Mouse (Mus musculus): ENCODE results near the gene Trpc4ap.

Gene Trpc4ap

DNA sequence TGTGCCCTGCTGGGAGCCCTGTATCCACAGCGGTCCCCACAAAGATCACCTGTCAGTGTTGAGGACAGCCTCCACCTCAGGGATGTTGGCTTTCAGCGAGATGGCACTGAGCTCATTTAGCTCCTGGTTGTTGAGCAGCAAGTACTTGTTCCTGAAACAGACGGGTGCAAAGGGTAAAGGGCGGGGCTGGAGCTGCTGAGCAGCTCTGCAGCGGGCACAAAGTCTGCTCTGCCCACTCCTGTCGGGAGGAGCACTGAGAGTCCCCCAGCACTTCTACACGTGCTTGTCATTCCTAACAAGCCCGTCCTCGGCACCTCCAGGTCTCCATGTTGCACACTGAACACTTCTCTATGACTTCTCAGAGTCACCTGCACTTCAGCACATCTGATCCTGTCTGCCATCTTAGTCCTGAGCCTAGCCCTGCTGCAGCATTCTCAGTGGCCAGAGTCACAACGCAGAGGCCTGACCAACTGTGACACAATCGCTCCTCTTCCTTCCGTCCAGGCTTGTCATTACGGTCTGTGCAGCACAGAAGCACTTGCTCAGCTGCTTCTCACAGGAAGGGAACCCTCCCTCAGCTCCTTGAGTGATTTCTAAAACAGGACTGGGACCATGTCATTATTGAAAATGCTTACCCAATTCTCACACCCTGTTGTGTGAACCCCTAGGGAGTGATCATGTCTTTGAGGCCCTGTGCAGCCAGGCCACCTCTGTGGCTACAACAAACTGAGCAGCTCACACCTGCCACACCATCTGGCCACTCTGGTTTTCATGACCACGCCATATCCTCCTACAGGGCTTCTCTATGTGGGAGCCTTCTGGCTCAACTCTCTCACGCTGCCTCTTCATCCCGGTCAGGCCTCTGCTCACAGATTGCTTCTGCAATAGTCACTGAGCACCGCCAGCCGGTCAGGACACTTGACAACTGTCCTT, 50.4 kb downstream of the Trpc4ap start:
- DNase-seq (ENCODE audit: low read depth, low spot score): peak; percentile 87

DNA sequence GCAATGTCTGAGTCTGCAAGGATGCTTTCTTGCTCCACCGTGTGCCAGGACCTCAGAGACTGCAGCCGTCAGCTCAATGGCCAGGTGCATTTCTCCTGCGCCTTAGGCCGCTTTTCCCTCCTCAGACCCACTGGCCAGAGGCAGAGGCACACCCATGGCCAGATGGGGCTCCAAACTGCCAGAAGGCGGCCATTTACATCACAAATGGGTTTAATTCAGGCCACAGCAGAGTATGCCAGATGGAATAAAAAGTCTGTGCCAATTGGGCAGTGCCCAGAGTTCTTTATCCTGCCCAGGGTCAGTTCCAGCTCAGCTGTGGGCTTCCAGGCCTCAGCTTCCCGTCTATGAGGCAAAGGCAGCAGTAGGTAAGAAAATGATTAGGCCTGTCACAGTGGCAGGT, 51.5 kb downstream of the Trpc4ap start:
- DNase-seq (ENCODE audit: low read depth, low spot score): peak; percentile 94

DNA sequence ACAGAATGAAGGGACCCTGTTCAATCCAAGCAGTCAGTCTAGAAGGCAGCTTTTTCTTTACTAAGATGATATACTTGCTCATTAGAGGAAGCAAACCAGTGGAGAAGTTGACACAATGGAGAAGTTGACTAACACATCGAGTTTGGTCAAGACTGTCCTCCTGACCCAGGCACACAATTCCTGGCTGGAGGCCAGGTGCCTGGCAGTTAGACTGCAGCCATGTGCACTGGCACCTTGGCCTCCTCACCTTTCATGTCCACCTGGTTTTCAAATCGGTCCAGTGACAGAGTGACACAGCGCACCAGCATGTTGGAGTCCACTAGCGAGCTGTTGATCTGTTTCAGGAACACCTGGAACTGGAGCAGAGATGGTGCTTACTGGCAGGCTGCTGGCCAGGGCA, 54.8 kb downstream of the Trpc4ap start:
- no peak for DNase-seq (ENCODE audit: low read depth, low spot score)

DNA sequence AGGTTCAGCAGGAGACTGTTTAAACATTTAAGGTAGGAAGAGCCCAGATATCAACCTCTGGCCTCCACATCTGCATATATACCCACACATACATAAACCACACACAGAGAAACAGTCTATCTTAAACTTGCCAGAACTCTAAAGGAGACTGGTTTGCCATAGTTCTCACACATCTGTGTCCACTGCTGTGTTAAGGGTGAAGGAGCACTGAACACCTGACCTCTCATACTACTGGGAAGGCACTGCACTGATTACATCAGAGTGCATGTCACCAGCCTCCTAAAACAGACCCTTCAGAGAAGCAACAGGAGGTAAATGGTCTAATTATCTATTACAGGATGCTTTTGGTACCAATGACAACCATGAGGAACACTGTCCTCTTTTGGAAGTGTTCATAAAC, 55.3 kb downstream of the Trpc4ap start:
- DNase-seq (ENCODE audit: low read depth, low spot score): no peak

DNA sequence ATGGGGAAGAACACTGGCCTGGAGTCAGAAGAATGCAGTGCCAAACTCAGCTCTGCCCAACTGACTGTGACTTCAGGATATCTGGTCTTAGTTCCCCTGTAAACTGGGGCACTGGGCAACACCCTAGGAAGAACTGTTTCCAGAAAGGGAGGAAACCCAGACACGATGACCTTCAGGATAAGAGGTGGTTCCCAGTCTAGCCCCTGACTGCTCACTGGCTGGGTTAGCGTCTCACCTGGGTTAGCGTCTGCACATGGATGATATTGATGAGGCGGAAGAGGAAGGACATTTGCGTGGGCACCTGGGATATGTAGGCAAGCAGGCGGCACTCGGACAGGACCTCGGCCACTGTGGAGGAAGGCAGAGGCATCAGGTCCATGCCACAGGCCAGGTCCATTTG, 56.2 kb downstream of the Trpc4ap start:
- no peak for DNase-seq (ENCODE audit: low read depth, low spot score)

DNA sequence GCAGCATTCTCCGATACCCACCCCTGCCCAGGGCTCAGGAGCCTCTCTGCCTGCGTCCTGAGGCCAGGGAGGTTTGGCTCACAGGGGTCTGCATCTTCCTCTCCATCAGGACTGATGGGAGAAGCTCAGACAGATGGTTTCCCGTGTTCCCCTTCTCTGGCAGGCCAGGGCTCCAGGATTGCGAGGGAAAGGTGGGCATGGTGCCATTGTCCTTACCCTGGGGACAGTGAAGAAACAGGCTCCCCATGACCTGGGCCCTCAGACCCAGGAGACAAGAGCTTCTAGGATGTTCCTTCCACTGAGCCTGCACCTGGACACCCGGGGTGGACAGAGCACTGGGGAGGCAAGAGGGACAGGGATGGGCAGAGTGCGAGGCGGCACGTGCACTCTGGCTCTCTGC, 57.6 kb downstream of the Trpc4ap start:
- no peak for DNase-seq (ENCODE audit: low read depth, low spot score)

DNA sequence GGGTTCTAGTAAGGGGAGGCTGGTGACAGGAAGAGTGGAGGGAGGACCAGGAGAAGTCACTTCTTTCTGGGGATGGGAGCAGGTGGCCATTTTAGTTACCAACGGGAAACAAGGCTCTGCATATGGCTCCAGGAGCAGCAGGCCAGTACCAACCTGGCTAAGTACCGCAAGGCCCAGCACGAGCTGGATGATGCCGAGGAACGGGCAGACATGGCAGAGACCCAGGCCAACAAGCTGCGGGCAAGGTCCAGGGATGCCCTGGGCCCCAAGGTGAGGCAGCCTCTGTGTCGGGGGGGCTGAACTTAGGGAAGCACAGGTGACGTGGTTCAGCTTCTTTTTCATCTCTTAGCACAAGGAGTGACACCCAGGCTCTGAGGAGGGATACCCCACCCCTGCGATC, 58.5 kb downstream of the Trpc4ap start:
- peak; percentile 59 for DNase-seq (ENCODE audit: low read depth, low spot score)

DNA sequence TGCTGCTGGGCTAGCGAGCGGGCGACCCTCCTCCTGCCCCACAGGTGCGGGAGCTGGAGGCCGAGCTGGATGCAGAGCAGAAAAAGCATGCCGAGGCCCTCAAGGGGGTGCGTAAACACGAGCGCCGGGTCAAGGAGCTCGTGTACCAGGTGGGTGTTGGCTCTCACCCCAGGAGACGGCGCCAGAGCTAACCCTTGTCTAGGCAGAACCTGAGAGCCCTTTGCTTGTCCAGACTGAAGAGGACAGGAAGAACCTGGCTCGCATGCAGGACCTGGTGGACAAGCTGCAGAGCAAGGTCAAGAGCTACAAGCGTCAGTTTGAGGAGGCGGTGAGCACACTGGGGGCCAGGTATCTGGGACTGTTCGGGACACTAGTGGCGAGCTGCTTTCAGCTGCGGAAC, 59.1 kb downstream of the Trpc4ap start:
- no peak for DNase-seq (ENCODE audit: low read depth, low spot score)

DNA sequence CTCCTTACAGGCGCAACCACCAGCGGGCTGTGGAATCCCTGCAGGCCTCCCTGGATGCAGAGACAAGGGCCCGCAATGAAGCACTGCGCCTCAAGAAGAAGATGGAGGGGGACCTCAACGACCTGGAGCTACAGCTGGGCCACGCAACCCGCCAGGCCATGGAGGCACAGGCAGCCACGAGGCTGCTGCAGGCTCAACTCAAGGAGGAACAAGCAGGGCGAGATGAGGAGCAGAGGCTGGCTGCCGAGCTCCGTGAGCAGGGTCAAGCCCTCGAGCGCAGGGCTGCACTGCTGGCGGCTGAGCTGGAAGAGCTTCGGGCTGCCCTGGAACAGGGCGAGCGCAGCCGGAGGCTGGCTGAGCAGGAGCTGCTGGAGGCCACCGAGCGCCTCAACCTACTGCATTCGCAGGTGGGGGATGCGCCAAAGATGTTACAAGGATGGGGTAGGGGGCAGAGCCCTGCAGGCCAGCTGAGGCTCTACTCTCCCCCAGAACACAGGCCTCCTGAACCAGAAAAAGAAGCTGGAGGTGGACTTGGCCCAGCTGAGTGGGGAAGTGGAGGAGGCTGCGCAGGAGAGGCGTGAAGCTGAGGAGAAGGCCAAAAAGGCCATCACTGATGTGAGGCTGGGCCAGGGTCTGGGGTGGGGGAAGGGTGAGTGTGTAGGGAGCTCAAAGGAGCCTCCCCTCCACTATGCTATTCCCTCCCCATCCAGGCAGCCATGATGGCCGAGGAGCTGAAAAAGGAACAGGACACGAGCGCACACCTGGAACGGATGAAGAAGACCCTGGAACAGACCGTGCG, 59.8 kb downstream of the Trpc4ap start:
- DNase-seq (ENCODE audit: low read depth, low spot score): no peak

DNA sequence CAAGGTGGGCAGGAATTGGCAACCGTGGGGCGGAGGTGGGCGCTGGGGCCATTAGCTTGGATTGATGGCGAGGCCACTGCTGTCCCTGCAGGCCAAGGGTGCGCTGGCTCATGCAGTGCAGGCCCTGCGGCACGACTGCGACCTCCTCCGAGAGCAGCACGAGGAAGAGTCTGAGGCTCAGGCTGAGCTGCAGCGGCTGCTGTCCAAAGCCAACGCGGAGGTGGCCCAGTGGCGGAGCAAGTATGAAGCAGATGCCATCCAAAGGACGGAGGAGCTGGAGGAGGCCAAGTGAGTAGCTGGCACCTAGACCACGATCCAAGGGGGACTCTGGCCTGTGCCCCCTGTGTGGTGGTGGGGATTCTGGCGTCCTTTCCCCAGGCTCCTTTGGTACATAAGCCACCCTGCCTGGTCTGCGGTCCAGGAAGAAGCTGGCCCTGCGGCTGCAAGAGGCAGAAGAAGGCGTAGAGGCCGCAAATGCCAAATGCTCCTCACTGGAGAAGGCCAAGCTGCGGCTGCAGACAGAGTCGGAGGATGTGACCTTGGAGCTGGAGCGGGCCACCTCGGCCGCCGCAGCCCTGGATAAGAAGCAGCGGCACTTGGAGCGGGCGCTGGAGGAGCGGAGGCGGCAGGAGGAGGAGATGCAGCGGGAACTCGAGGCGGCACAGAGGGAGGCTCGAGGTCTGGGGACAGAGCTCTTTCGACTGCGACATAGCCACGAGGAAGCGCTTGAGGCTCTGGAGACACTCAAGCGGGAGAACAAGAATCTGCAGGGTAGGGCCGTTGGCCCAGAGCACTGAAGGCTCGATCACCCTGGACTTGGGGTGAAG, 61.4 kb downstream of the Trpc4ap start:
- no peak for DNase-seq (ENCODE audit: low read depth, low spot score)

DNA sequence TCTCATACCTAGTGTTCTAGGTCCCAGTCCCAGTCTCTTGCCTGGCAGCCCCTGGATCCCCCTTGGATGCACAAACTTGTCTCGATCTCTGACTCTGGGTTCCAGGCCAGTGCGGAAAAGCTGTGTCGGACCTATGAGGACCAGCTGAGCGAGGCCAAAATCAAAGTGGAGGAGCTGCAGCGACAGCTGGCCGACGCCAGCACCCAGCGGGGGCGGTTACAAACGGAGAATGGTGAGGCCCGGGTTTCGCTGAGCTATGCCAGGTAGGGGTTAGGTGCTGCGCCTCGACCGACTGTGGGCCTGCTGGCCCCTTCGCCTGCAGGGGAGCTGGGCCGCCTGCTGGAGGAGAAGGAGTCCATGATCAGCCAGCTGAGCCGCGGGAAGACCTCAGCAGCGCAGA, 62.0 kb downstream of the Trpc4ap start:
- no peak for DNase-seq (ENCODE audit: low read depth, low spot score)

DNA sequence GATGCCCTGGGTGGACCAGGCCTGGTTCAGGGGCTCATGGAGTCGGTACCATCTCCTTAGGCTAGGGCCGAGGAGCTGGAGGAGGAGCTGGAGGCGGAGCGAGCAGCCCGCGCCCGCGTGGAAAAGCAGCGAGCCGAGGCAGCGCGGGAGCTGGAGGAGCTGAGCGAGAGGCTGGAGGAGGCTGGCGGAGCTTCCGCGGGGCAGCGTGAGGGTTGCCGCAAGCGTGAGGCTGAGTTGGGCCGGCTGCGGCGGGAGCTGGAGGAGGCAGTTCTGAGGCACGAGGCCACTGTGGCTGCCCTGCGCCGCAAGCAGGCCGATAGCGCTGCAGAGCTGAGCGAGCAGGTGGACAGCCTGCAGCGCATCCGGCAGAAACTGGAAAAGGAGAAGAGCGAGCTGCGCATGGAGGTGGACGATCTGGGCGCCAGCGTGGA, 62.9 kb downstream of the Trpc4ap start:
- DNase-seq (ENCODE audit: low read depth, low spot score): peak; percentile 92

DNA sequence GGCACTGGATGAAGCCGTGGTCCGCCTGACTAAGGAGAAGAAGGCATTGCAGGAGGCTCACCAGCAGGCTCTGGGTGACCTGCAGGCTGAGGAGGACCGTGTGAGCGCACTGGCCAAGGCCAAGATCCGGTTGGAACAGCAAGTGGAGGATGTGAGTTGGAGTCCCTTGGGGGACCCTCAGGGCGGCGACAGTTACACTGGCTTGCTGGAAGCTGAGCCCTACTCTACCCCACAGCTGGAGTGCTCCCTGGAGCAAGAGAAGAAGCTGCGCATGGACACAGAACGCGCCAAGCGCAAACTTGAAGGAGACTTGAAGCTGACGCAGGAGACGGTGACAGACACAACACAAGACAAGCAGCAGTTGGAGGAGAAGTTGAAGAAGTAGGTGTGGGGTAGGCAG, 63.7 kb downstream of the Trpc4ap start:
- no peak for DNase-seq (ENCODE audit: low read depth, low spot score)

DNA sequence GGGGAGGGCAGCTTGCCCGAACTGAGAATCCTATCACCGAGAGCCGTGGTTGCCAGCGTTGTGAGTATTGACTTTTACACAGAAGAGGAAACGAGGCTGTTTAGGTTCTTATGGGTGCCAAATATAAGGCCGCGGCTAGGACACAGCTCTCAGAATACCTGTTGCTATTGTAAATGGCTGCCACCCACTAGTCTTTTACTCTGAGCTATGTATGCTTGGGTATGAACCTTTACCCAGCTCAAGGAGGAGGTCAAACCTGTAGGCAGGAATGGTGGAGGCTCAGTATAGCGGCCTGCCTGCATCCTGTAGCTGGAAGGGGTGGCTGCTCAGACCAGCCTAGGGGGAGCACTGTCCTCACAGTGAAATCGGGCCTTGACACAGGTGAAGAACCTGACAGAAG, 64.1 kb downstream of the Trpc4ap start:
- no peak for DNase-seq (ENCODE audit: low read depth, low spot score)

DNA sequence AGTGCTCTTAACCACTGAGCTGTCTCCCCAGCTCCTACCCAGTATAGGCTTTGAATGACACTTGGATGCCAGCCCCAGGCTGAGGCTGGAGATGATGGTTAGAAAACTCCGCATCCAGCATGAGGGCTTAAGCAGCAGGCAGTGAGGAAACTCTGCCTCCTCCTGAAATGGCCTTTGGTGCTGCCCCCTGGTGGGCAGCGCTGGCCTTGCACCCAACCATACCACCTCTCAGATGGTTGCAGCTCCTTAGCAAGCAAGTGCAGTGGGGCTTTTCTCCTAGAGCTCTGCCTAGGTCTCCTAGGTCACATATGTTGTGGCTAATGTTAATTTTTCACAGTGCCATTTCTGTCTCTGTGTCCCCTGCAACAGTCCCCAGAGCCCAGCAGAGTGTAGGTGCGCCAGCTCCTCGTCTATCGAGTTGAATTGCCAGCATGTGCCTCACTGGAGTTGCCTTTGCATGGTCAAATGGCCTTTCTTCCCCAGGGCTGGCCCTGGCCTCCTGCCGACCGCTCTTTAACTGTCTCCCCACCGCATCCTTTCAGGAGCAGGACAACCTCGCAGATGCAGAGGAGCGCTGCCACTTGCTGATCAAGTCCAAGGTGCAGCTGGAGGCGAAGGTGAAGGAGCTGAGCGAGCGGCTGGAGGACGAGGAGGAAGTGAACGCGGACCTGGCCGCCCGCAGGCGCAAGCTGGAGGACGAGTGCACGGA, 65.0 kb downstream of the Trpc4ap start:
- peak; percentile 86 for DNase-seq (ENCODE audit: low read depth, low spot score)

DNA sequence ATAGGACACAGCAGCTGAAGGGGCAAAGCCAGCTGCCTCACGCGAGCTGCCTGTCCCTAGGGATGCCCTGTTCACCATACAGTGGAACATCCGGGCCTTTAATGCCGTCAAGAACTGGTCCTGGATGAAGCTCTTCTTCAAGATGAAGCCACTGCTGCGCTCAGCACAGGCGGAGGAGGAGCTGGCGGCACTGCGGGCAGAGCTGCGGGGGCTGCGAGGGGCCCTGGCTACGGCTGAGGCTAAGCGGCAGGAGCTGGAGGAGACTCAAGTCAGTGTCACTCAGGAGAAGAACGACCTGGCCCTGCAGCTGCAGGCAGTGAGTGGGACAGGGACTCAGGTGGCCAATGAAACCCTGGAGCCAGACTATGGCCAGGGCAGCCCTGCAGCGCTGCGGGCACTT, 65.9 kb downstream of the Trpc4ap start:
- no peak for DNase-seq (ENCODE audit: low read depth, low spot score)

DNA sequence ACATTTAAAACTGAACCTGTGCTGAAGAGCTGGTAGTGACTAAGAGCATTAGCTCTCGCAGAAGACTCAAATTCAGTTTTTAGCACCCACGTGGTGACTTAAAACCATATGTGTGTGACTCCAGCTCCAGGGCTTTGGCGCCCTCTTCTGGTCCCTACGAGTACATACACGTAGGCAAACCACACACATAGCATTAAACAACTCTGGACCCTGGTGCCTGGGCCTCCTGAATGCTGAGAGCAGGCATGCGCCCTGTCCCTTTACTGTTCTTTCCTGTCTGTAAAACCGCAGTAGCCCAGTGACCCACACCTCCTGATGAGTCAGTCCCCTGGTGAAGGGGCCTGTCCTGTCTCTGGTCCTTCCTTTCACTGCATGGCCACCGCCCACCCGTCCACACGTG, 67.5 kb downstream of the Trpc4ap start:
- DNase-seq (ENCODE audit: low read depth, low spot score): peak; percentile 88

DNA sequence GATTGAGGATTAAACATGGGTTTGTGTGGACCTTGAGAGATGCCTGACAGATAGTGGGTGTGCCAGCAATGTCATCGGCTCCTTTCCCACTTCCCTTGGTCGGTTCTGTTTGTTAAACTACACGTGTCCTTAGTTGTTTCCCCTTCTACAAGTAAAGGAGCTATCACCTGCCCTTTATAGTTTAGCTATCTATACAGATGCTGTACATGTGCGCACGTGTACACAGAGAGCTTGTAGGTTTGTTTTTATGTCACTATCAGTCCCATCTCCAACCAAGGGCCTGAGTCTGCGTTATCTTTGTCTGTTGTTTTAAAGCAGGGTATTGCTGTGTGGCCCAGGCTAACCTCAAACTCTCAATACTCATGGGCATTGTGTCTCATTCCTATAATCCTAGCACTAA, 68.2 kb downstream of the Trpc4ap start:
- no peak for DNase-seq (ENCODE audit: low read depth, low spot score)

DNA sequence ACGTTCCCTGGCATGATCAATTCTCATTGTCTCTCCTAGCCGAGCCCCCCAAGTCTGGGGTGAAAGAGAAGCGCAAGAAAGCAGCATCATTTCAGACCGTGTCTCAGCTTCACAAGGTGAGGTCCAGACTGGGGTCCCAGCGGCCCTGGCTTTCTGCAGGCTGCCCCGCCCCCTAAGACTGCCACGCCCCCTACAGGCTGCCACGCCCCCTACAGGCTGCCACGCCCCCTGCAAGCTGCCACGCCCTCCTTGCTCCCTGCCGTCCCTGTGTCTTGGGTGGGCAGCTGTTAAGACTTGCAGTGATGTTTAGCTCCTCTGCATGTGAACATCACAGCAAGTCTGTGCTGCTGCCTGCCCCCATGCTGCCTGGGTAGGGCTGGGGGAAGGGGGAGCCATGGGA, 69.6 kb downstream of the Trpc4ap start:
- DNase-seq (ENCODE audit: low read depth, low spot score): no peak

DNA sequence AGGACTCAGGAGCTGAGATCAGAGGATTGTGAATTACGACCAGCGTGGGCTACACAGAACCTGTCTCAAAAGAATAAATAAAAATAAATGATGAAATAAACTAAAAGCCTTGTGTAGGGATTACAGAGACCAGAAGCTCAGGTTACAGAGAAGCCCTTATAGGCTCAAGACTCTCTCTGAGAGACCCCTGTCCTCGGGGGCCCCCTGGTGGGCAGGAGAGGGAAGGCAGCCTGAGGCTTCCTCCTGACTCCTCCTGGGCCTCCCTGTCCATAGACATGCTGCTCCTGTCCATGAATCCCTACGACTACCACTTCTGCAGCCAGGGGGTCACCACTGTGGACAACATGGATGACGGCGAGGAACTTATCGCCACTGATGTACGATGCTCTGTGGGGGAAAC, 72.4 kb downstream of the Trpc4ap start:
- peak; percentile 79 for DNase-seq (ENCODE audit: low read depth, low spot score)

DNA sequence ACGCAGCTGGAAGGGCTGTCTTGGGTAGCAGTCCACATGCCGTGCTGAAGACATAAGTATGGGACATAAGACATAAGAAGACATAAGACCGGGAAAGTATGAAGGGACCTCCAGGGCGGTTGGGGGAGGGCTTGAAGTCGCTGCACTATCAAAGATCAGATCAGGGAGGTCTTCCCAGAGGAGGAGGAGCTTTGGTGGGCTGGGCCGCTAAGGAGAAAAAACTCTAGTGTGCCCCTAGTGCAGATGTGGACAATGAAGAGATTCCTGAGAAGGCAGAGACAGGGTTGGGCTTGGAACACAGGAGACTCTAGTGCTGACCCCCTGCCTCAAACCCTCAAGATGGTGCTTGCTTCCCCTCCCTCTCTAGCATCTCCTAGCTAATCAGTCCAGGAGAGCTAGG, 75.2 kb downstream of the Trpc4ap start:
- DNase-seq (ENCODE audit: low read depth, low spot score): no peak
